Mouse (Mus musculus): ENCODE results near the gene Rbpms2. TPM values are rescaled to one million over a fixed set of nuclear protein-coding genes. Genes with fewer than 3 reads are reported as not detected.

Rbpms2 gene
- polyA plus RNA-seq, 2 experiments = 10.3 to 19.3 TPM

DNA sequence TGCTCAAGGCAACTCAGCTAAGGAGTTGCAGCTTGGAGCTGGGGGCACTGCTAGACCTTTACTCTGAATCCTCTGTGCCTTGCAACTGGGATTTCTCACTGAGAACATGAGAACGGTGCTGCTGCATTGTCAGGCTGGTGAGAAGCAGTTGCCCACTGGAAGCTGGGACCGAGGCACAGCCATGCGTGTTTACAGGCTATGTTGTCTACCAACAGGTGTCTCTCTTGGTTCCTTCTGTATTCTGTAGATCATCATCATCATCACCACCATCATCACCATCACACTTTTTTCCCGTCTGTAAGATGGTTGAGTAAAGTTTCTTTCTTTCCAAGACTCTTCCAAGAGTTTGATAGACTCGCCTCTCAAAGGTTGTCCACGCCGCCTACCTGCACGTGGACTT lies 38.3 kb downstream of the Rbpms2 start, which contains the start of gene Oaz2:
Gene Oaz2 (plus strand): TSS at position 301 of the 400 bp plus-strand sequence.
- Histone ChIP-seq H3K27me3 (ENCODE audit: control insufficient read depth, insufficient read depth, low read length) (no peaks in the 10 kb centered on the region), H3K4me2 (replicated peaks; ENCODE audit: low read depth, low read length, severe bottlenecking) (no peak within 1 kb of the TSS), H3K27ac (replicated peaks; ENCODE audit: low read depth, low read length) (no peak within 1 kb of the TSS), H3K4me1 (ENCODE audit: control insufficient read depth, insufficient read depth, low read length) (no peaks in the 10 kb centered on the region), H3K4me3 (replicated peaks; ENCODE audit: low read length) (no peak within 1 kb of the TSS), H3K9ac (ENCODE audit: low read depth, low read length, severe bottlenecking) (no peak within 1 kb of the TSS), H3K36me3 (ENCODE audit: control insufficient read depth, insufficient read depth, low read length) (no peaks in the 10 kb centered on the region), H3K9me3 (ENCODE audit: control insufficient read depth, low read length) (no peaks in the 10 kb centered on the region)
- ATAC-seq (ENCODE audit: low FRiP score, low read depth) (no peak), DNase-seq (ENCODE audit: low spot score) (no peak)
- no peak for TF ChIP-seq POLR2A (IDR thresholded peaks at IDR 0.05; ENCODE audit: borderline replicate concordance, extremely low read depth, insufficient read depth, insufficient read length)
- 93% methylated on average over 8 of the region's 8 CpGs for WGBS

DNA sequence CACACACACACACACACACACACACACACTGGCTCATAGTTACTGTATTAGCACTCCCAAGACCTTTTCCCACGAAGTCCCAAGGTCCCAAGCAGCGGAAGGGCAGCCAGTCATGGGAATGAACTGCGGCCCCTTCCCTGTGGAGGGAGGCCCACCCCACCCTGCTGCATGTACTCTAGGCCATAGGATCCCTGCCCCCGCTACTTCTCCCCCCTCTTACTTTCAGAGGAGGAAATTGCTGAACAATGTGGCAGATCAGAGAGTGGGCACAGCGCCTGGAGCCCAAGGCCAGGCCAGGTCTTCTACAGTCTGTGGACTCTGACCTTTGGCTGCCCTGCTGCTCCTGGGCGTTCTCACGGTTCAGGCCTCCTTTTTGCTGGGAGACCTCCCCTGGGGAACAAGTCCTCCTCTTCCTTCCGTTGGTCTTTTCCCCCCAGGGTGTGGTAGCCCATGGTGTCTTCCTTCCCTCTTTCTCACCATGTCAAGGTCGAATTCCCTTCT lies 42.0 kb downstream of the Rbpms2 start:
- Histone ChIP-seq H3K27ac (replicated peaks; ENCODE audit: low read depth, low read length) (no peak overlapping the region), H3K27me3 (ENCODE audit: control insufficient read depth, insufficient read depth, low read length) (no peaks in the 10 kb centered on the region), H3K4me1 (ENCODE audit: control insufficient read depth, insufficient read depth, low read length) (peaks cover 4% of the 10 kb centered on the region; the same call in 1 of the 2 replicates), H3K9me3 (ENCODE audit: control insufficient read depth, low read length) (no peaks in the 10 kb centered on the region), H3K9ac (ENCODE audit: low read depth, low read length, severe bottlenecking) (no peak overlapping the region), H3K4me3 (replicated peaks; ENCODE audit: low read length) (no peak overlapping the region), H3K36me3 (ENCODE audit: control insufficient read depth, insufficient read depth, low read length) (no peaks in the 10 kb centered on the region), H3K4me2 (replicated peaks; ENCODE audit: low read depth, low read length, severe bottlenecking) (no peak overlapping the region)
- DNase-seq (ENCODE audit: low spot score) (no peak), ATAC-seq (ENCODE audit: low FRiP score, low read depth) (no peak)
- WGBS = 58% methylated on average over 9 of the region's 9 CpGs
- no peak for TF ChIP-seq POLR2A (IDR thresholded peaks at IDR 0.05; ENCODE audit: borderline replicate concordance, extremely low read depth, insufficient read depth, insufficient read length)

DNA sequence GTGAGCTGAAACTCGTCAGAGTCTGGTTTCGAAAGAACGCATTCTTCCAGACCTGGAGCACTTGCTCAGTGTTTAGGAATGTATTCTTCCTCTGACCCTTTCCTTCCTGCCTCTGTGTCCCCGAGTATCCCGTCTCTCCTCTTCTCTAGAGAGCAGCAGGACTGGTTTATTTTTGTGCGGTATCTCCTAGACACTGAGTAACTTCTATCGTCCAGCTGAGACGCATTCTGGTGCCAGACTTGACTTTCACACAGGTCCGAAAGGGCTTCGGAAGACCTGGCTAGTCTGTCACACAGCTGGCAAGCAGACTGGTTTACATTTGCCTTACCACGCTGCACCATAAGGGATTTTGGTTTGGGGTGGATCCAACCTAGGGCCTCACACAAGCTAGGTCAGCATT lies 43.5 kb downstream of the Rbpms2 start:
- no peak for TF ChIP-seq POLR2A (IDR thresholded peaks at IDR 0.05; ENCODE audit: borderline replicate concordance, extremely low read depth, insufficient read depth, insufficient read length)
- H3K4me2 ChIP-seq (replicated peaks; ENCODE audit: low read depth, low read length, severe bottlenecking) = no peak overlapping the region
- H3K27ac ChIP-seq (replicated peaks; ENCODE audit: low read depth, low read length) = peak overlapping the region; percentile 72
- no peaks in the 10 kb centered on the region for H3K9me3 ChIP-seq (ENCODE audit: control insufficient read depth, low read length)
- no peak overlapping the region for H3K4me3 ChIP-seq (replicated peaks; ENCODE audit: low read length)
- H3K36me3 ChIP-seq (ENCODE audit: control insufficient read depth, insufficient read depth, low read length) = no peaks in the 10 kb centered on the region
- no peaks in the 10 kb centered on the region for H3K27me3 ChIP-seq (ENCODE audit: control insufficient read depth, insufficient read depth, low read length)
- 65% methylated on average over 11 of the region's 11 CpGs for WGBS
- H3K4me1 ChIP-seq (ENCODE audit: control insufficient read depth, insufficient read depth, low read length) = peaks cover 14% of the 10 kb centered on the region
- peak overlapping the region; percentile 4; the same call in 1 of the 2 replicates for H3K9ac ChIP-seq (ENCODE audit: low read depth, low read length, severe bottlenecking)
- DNase-seq (ENCODE audit: low spot score) (no peak), ATAC-seq (ENCODE audit: low FRiP score, low read depth) (no peak)

DNA sequence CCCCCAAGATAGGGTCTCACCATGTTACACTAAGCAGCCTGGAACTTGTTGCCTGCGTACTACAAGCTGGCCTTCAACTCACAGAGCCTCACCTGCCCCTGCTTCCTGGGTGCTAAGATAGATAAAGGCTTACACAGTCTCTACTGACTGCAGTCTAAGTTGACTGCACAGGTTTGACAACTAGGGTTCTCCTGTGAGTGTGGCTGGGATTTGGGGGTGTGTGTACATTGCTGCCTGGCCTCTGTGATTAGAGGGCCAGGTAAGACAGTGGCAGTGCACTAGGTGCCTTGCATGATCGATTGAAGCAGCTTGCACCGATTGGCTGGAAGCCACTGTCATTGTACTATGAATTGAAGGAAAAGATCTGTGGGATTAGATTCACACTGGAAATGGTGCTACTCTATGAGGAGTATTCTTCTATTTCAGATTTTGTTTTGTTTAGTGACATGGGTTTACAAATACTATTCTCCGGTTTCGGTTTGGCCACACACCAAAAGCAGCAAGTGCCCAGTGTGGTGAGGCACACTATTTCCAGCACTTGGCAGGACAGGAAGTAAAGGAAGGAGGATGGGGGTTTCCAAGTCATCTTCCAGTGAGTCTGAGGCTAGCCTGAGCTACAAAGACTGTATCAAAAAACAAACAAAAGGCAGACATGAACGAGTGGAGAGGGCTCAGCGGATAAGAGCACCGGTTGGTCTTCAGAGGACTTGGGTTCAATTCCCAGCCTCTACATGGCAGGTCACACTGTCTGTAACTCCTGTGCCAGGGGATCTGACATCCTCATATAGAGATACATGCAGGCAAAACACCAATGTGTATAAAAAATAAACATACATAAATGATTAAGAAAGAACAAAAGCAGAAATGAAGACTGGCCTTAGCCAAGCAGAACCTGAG lies 46.3 kb downstream of the Rbpms2 start:
- H3K36me3 ChIP-seq (ENCODE audit: control insufficient read depth, insufficient read depth, low read length) = 0 out of 2 replicates have a peak, but pooled peaks cover 4% of the 10 kb centered on the region
- no peaks in the 10 kb centered on the region for H3K9me3 ChIP-seq (ENCODE audit: control insufficient read depth, low read length)
- H3K9ac ChIP-seq (ENCODE audit: low read depth, low read length, severe bottlenecking) = peak overlapping the region; percentile 78; the same call in 1 of the 2 replicates
- H3K4me2 ChIP-seq (replicated peaks; ENCODE audit: low read depth, low read length, severe bottlenecking) = peak overlapping the region; percentile 42
- DNase-seq (ENCODE audit: low spot score) (no peak), ATAC-seq (ENCODE audit: low FRiP score, low read depth) (no peak; the same call in 1 of the 2 replicates)
- 61% methylated on average over 8 of the region's 8 CpGs for WGBS
- H3K27ac ChIP-seq (replicated peaks; ENCODE audit: low read depth, low read length) = no peak overlapping the region; the same call in 1 of the 2 replicates
- TF ChIP-seq POLR2A (IDR thresholded peaks at IDR 0.05; ENCODE audit: borderline replicate concordance, extremely low read depth, insufficient read depth, insufficient read length) = no peak
- H3K4me1 ChIP-seq (ENCODE audit: control insufficient read depth, insufficient read depth, low read length) = peaks cover 39% of the 10 kb centered on the region
- no peaks in the 10 kb centered on the region for H3K27me3 ChIP-seq (ENCODE audit: control insufficient read depth, insufficient read depth, low read length)
- H3K4me3 ChIP-seq (replicated peaks; ENCODE audit: low read length) = peak overlapping the region; percentile 59

DNA sequence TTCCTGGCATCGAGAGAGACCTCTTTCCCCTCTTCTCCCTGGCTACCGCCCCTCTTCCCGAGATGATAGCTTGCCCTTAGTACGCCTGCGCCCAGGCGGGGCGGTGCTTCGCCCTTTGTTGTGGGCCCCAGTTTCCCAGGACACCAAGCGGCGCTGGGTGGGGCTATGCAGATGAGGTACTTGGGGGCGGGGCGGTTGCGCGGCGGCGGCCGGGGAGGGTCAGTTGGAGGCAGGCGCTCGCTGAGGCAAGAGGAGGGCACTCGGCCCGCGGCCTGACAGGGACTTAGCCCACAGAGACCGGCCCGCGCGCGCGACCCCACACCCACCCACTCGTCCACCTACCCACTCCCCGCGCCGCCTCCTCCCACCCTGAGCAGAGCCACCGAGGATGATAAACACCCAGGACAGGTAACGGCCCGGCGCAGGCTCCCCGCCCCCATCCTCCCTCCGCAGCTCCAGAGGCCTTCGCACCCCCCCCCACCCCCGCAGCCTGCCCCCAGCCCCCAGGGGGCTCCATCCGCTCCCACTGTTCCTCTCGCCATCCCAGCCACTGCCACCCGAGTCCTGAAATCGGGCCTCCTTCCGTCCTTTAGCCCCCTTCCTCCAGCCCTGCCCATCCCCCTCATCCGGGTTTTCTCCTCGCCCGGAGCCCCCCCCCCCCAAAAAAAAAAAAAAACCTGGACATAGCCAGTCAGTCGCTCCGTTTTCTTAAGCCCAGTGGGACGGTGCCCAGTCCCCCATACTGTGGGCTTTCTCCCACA lies 47.1 kb downstream of the Rbpms2 start:
- peak overlapping the region; percentile 59 for H3K4me3 ChIP-seq (replicated peaks; ENCODE audit: low read length)
- H3K4me2 ChIP-seq (replicated peaks; ENCODE audit: low read depth, low read length, severe bottlenecking) = peak overlapping the region; percentile 92
- H3K27ac ChIP-seq (replicated peaks; ENCODE audit: low read depth, low read length) = peak overlapping the region; percentile 45; the same call in 1 of the 2 replicates
- peak; percentile 96 for DNase-seq (ENCODE audit: low spot score)
- H3K36me3 ChIP-seq (ENCODE audit: control insufficient read depth, insufficient read depth, low read length) = 0 out of 2 replicates have a peak, but pooled peaks cover 4% of the 10 kb centered on the region
- peak overlapping the region; percentile 78 for H3K9ac ChIP-seq (ENCODE audit: low read depth, low read length, severe bottlenecking)
- no peaks in the 10 kb centered on the region for H3K9me3 ChIP-seq (ENCODE audit: control insufficient read depth, low read length)
- under 1% methylated on average over 39 of the region's 51 CpGs for WGBS
- peak; percentile 69; the same call in 1 of the 2 replicates for TF ChIP-seq POLR2A (IDR thresholded peaks at IDR 0.05; ENCODE audit: borderline replicate concordance, extremely low read depth, insufficient read depth, insufficient read length)
- H3K27me3 ChIP-seq (ENCODE audit: control insufficient read depth, insufficient read depth, low read length) = no peaks in the 10 kb centered on the region
- H3K4me1 ChIP-seq (ENCODE audit: control insufficient read depth, insufficient read depth, low read length) = peaks cover 40% of the 10 kb centered on the region
- ATAC-seq (ENCODE audit: low FRiP score, low read depth) = peak; percentile 95

Data from limb, embryonic 14.5 days (tissue).